Mouse (Mus musculus): ENCODE results near the gene Gm128. TPM values are rescaled to one million over a fixed set of nuclear protein-coding genes. Genes with fewer than 3 reads are reported as not detected.
"Not testable (repeated sequence)": the region's sequence is repeated elsewhere in the genome, so short reads cannot be mapped to it uniquely, and the experiment has no call there.

Gene Gm128
- total RNA-seq, 2 experiments from 2014 or later = 0.16 TPM; not detected in 1

GRCm38 (mm10) chr3:95213609-95213975 lies 27.8 kb downstream of the Gm128 start:
- intact Hi-C loops (cut with DNase I; ENCODE audit: low total_unique reads) = no loop called here
- DNase-seq = no peak

GRCm38 (mm10) chr3:95212889-95213608 lies 28.3 kb downstream of the Gm128 start:
- intact Hi-C loops (cut with DNase I; ENCODE audit: low total_unique reads); DNase-seq: not testable (repeated sequence)

GRCm38 (mm10) chr3:95210585-95210984 lies 30.8 kb downstream of the Gm128 start:
- intact Hi-C loops (cut with DNase I; ENCODE audit: low total_unique reads) = no loop called here
- no peak for DNase-seq

- no peak for DNase-seq
- intact Hi-C loops (cut with DNase I; ENCODE audit: low total_unique reads) = loop anchor here (10.0 kb wide), 1 partner anchor 143 kb away; no protein-coding TSS in a partner anchor
Measured at GRCm38 (mm10) chr3:95208286-95208685, 33.1 kb downstream of the Gm128 start.

- intact Hi-C loops (cut with DNase I; ENCODE audit: low total_unique reads) = loop anchor here (10.0 kb wide), 1 partner anchor 139 kb away; no protein-coding TSS in a partner anchor
- DNase-seq = no peak
Measured at GRCm38 (mm10) chr3:95203880-95204279, 37.5 kb downstream of the Gm128 start.

GRCm38 (mm10) chr3:95200562-95200961 lies 40.8 kb downstream of the Gm128 start:
- intact Hi-C loops (cut with DNase I; ENCODE audit: low total_unique reads) = loop anchor here (10.0 kb wide), 1 partner anchor 136 kb away; no protein-coding TSS in a partner anchor
- no peak for DNase-seq

- no peak for DNase-seq
Measured at GRCm38 (mm10) chr3:95200132-95200531, 41.3 kb downstream of the Gm128 start.

GRCm38 (mm10) chr3:95199101-95199500 lies 42.3 kb downstream of the Gm128 start:
- DNase-seq = no peak
- intact Hi-C loops (cut with DNase I; ENCODE audit: low total_unique reads) = no loop called here

More at GRCm38 (mm10) chr3:95200132-95200531, 41.3 kb downstream of the Gm128 start:
- intact Hi-C loops (cut with DNase I; ENCODE audit: low total_unique reads) = loop anchor here (10.0 kb wide), 1 partner anchor 135 kb away; no protein-coding TSS in a partner anchor

GRCm38 (mm10) chr3:95195772-95196171 lies 45.6 kb downstream of the Gm128 start:
- DNase-seq = no peak
- intact Hi-C loops (cut with DNase I; ENCODE audit: low total_unique reads) = no loop called here

GRCm38 (mm10) chr3:95194721-95195135 lies 46.7 kb downstream of the Gm128 start:
- intact Hi-C loops (cut with DNase I; ENCODE audit: low total_unique reads) = no loop called here
- no peak for DNase-seq

Other genes with a start within 250 kb of the Gm128 start
- gene Zfp687, start 226.2 kb downstream of the Gm128 start, total RNA-seq (2021) = 10 to 100 TPM; 12.4 to 13.8 TPM
- 100 to 1,000 TPM; 155 to 162 TPM for gene Psmd4, start 199.0 kb downstream of the Gm128 start, total RNA-seq (2021)
- 10 to 100 TPM; 17.4 to 18.9 TPM for gene Pip5k1a, start 134.7 kb downstream of the Gm128 start, total RNA-seq (2021)
- gene Vps72, start 130.6 kb downstream of the Gm128 start, total RNA-seq (2021) = 10 to 100 TPM; 29.6 to 41.0 TPM
- gene Tmod4, start 117.1 kb downstream of the Gm128 start, total RNA-seq (2021) = 100 to 1,000 TPM; 511 to 517 TPM
- 10 to 100 TPM; 31.8 to 40.5 TPM for gene Scnm1, start 107.6 kb downstream of the Gm128 start, total RNA-seq (2021)
- 1 to 10 TPM; 7.4 to 8.4 TPM for gene Lysmd1, start 107.5 kb downstream of the Gm128 start, total RNA-seq (2021)
- under 1 TPM; 0.82 to 0.92 TPM for gene Tnfaip8l2, start 99.2 kb downstream of the Gm128 start, total RNA-seq (2021)
- gene Sema6c, start 81.1 kb downstream of the Gm128 start, total RNA-seq (2021) = 100 to 1,000 TPM in 1 of 2 experiments, 10 to 100 TPM in 1; 97.1 to 106 TPM
- gene Gabpb2, start 23.7 kb downstream of the Gm128 start, total RNA-seq (2021) = 1 to 10 TPM; 7.3 to 8.1 TPM
- 10 to 100 TPM; 18.8 to 24.5 TPM for gene Cdc42se1, start 12.9 kb downstream of the Gm128 start, total RNA-seq (2021)
- 10 to 100 TPM; 41.2 to 43.5 TPM for gene Mllt11, start 9.4 kb downstream of the Gm128 start, total RNA-seq (2021)
- not detected for gene Bnipl, start 9.6 kb upstream of the Gm128 start, total RNA-seq (2021)
- 10 to 100 TPM; 19.6 to 22.5 TPM for gene Mindy1, start 39.7 kb upstream of the Gm128 start, total RNA-seq (2021)
- gene Prune1, start 40.5 kb upstream of the Gm128 start, total RNA-seq (2021) = 10 to 100 TPM; 35.3 to 35.6 TPM
- under 1 TPM; 0.18 to 0.27 TPM for gene Anxa9, start 65.6 kb upstream of the Gm128 start, total RNA-seq (2021)
- 10 to 100 TPM; 27.8 to 33.2 TPM for gene Cers2, start 73.2 kb upstream of the Gm128 start, total RNA-seq (2021)
- 10 to 100 TPM; 10.4 to 12.8 TPM for gene Setdb1, start 115.6 kb upstream of the Gm128 start, total RNA-seq (2021)
- not detected for gene 4930558C23Rik, start 161.2 kb upstream of the Gm128 start, total RNA-seq (2021)
- 10 to 100 TPM; 38.8 to 39.3 TPM for gene Arnt, start 192.8 kb upstream of the Gm128 start, total RNA-seq (2021)